Mouse (Mus musculus): ENCODE data around the gene Vwa7. TPM values are rescaled to one million over a fixed set of nuclear protein-coding genes. Genes with fewer than 3 reads are reported as not detected.
"Not testable (repeated sequence)": the region's sequence is repeated elsewhere in the genome, so short reads cannot be mapped to it uniquely, and the experiment has no call there.

Gene Vwa7
- polyA plus RNA-seq, 1 experiment from 2014 or later: 0.14 TPM

DNA sequence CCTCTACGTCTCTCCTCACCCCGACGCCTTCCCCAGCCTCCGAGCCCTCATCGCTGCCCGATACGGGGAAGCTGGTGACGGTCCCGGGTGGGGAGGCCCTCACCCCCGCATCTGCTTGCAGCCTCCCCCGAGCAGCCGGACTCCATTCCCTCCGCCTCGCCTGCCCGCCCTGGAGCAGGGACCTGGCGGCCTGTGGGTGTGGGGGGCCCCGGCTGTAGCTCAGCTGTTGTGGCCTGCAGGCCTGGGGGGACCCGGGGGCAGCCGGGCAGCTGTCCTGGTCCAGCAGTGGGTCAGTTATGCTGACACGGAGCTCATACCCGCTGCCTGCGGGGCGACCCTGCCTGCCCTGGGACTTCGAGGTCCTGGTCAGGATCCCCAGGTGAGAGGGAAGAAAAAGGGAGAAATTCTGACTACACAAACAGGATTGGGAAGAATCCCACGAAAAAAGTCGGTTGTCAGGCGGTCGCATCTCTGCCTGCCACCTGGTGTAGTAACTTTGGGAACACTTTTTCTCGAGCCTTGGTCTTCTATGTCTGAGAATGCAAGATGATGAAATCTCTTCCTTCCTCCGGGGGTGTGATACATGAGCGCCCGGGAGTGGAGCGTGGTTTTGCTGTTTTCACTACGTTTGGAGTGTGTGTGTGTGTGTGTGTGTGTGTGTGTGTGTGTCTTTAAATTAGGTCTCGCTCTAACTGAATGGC is 14.8 kb upstream of the Vwa7 start:
- Histone ChIP-seq H3K27ac (replicated peaks) (peak overlapping the region; percentile 98), H3K4me1 (peaks cover 38% of the 10 kb centered on the region), H3K36me3 (peaks cover 26% of the 10 kb centered on the region), H3K9ac (replicated peaks) (peak overlapping the region; percentile 89), H3K9me3 (no peaks in the 10 kb centered on the region), H3K4me2 (replicated peaks) (peak overlapping the region; percentile 97), H3K4me3 (peak overlapping the region; percentile 79), H3K27me3 (no peaks in the 10 kb centered on the region)
- WGBS: under 1% methylated on average over 35 of the region's 35 CpGs
- ATAC-seq (replicated peaks): peak; percentile 6; the same call in 1 of the 2 replicates

DNA sequence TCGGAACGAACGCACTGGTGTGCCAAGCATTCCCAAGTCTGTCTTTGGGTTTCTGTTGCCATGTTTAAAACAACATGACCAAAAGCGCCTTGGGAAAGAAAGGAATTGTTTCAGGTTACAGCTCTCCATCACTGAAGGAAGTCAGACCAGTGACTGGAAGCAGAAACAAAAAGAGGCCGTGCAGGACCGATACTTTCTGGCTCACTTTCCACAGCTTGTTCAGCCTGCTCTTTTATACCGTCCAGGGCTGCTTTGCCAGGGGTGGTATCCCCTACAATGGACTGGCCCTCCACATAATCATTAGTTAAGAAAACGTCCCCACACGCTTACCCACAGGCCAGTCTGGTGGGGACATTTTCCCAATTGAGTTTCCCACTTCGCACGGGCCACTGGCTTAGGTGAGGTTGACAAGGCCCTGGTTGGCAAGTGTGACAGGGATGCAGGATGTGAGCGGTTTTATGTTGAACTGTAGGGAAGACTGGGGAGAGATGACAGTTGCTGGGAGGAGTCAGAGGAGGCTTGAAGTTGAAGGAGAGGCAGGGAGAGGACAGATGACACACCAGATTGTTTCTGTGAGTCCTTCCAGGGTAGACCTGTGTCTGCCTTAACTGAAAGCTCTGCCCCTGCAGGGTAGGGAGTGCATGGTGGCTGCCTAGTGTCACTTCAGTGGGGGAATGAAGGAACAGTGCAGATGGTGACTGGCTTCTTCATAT is 14.1 kb upstream of the Vwa7 start:
- Histone ChIP-seq H3K4me2 (replicated peaks) (peak overlapping the region; percentile 97), H3K4me1 (peaks cover 38% of the 10 kb centered on the region), H3K27me3 (no peaks in the 10 kb centered on the region), H3K27ac (replicated peaks) (peak overlapping the region; percentile 98), H3K36me3 (peaks cover 32% of the 10 kb centered on the region), H3K4me3 (peak overlapping the region; percentile 79), H3K9ac (replicated peaks) (peak overlapping the region; percentile 89), H3K9me3 (no peaks in the 10 kb centered on the region)
- ATAC-seq (replicated peaks): no peak
- 5% methylated on average over 12 of the region's 12 CpGs for WGBS

DNA sequence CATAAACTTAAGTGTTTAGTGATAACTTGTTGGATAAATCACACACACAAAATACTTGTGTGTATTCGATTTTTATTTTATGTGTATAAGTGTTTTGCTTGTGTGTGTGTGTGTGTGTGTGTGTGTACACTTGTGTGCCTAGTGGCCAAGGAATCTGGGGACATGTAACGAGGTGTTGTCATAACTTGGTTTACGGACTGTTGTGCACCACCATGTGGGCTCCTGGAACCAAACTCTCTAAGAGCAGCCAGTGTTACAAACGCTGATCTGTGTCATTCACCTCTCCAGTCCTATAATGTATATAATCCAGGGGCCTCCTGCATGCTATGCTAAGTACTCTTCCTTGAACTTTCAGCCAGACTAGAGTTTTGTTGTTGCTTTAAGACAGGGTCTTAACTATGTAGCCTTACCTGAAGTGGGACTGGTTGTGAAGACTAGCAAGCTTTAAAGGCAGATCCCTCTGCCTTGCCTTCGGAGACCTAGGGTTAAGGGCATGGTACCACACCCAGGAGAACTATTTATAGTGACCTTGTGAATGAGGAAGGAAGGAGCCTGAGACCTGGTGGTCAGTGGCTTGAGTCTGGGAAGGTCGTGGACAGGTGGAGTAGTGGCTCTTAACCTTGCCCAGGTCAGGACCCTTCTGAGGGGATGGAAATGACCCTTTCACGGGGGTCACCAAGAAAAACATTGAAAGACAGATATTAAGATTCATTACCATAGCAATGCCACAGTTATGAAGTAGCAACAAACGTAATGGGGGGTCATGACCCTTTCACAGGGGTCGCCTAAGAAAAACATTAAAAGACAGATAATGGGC is 13.1 kb upstream of the Vwa7 start:
- Histone ChIP-seq H3K36me3 (peaks cover 40% of the 10 kb centered on the region), H3K9ac (replicated peaks) (peak overlapping the region; percentile 2; the same call in 1 of the 2 replicates), H3K4me1 (peaks cover 38% of the 10 kb centered on the region), H3K4me2 (replicated peaks) (peak overlapping the region; percentile 97), H3K9me3 (no peaks in the 10 kb centered on the region), H3K27me3 (no peaks in the 10 kb centered on the region), H3K27ac (replicated peaks) (no peak overlapping the region), H3K4me3 (no peak overlapping the region)
- 76% methylated on average over 9 of the region's 9 CpGs for WGBS
- ATAC-seq (replicated peaks): no peak

DNA sequence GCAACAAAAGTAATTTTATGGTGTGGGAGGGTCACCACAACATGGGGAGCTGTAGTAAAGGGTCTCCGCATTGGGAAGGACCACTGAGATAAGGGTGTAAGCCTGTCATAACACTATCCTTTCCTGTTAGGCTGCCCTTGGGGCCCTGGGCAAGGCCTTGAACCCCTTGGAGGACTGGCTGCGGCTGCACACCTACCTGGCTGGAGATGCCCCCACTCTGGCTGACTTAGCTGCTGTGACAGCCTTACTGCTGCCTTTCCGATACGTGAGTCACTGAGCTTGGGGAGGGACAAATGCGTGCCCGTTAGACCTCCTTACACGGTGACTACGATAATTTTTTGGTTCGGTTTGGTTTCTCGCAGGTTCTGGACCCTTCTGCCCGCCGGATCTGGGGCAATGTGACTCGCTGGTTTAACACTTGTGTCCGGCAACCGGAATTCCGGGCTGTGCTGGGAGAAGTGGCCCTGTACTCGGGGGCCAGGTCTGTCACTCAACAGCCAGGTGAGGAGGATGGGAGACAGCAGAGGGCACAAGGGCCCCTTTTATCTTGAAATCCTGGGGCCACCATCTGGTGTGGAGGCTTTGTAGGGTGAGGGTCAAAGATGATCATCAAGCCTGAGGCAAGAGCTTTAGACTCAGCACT is 12.2 kb upstream of the Vwa7 start:
- no peak overlapping the region for H3K4me3 ChIP-seq
- peaks cover 30% of the 10 kb centered on the region for H3K4me1 ChIP-seq
- ATAC-seq (replicated peaks): no peak
- no peak overlapping the region for H3K9ac ChIP-seq (replicated peaks)
- no peak overlapping the region for H3K4me2 ChIP-seq (replicated peaks)
- no peaks in the 10 kb centered on the region for H3K27me3 ChIP-seq
- WGBS: 94% methylated on average over 17 of the region's 17 CpGs
- H3K9me3 ChIP-seq: no peaks in the 10 kb centered on the region
- peaks cover 50% of the 10 kb centered on the region for H3K36me3 ChIP-seq
- H3K27ac ChIP-seq (replicated peaks): no peak overlapping the region

DNA sequence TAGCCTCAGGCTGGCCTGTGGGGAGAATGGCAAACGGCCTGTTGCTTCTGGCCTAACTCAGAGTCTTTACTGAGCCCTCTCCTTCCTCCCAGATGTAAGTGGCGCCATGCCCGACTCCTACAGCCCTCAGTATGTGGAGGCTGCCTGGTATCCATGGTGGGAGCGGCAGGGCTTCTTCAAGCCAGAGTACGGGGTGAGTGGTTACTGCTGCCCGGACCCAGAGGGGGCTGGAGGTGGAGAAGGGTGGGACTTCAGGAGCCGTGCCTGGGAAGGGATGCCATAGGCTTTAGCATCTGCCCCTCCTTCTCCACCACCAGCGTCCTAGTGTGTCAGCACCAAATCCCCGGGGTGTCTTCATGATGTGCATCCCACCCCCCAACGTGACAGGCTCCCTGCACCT is 11.2 kb upstream of the Vwa7 start:
- H3K4me1 ChIP-seq: peaks cover 22% of the 10 kb centered on the region
- ATAC-seq (replicated peaks): no peak
- peaks cover 56% of the 10 kb centered on the region for H3K36me3 ChIP-seq
- H3K27ac ChIP-seq (replicated peaks): no peak overlapping the region
- WGBS: 93% methylated on average over 10 of the region's 10 CpGs
- no peak overlapping the region for H3K4me3 ChIP-seq
- no peak overlapping the region for H3K4me2 ChIP-seq (replicated peaks)
- no peaks in the 10 kb centered on the region for H3K9me3 ChIP-seq
- no peak overlapping the region for H3K9ac ChIP-seq (replicated peaks)
- H3K27me3 ChIP-seq: no peaks in the 10 kb centered on the region

DNA sequence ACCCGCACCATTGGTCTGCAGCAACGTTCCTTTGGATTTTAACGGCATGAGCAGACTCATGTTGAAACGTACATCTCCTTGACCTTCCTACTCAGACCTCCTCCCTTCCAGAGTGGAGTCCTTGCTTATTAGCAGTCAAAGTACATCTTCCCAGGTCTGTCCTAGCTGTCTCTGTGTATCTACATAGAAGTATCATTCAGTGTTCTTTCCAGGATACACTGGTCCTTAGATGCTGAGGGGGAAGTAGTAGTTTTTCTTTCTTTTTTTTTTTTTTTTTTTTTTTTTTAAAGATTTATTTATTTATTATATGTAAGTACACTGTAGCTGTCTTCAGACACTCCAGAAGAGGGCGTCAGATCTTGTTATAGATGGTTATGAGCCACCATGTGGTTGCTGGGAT is 10.5 kb upstream of the Vwa7 start:
- H3K4me1 ChIP-seq: peaks cover 21% of the 10 kb centered on the region
- H3K4me3 ChIP-seq; H3K27me3 ChIP-seq; H3K9me3 ChIP-seq; H3K27ac ChIP-seq (replicated peaks); ATAC-seq (replicated peaks); H3K9ac ChIP-seq (replicated peaks); H3K4me2 ChIP-seq (replicated peaks): not testable (repeated sequence)
- peaks cover 64% of the 10 kb centered on the region for H3K36me3 ChIP-seq
- WGBS: 92% methylated on average over 5 of the region's 5 CpGs

DNA sequence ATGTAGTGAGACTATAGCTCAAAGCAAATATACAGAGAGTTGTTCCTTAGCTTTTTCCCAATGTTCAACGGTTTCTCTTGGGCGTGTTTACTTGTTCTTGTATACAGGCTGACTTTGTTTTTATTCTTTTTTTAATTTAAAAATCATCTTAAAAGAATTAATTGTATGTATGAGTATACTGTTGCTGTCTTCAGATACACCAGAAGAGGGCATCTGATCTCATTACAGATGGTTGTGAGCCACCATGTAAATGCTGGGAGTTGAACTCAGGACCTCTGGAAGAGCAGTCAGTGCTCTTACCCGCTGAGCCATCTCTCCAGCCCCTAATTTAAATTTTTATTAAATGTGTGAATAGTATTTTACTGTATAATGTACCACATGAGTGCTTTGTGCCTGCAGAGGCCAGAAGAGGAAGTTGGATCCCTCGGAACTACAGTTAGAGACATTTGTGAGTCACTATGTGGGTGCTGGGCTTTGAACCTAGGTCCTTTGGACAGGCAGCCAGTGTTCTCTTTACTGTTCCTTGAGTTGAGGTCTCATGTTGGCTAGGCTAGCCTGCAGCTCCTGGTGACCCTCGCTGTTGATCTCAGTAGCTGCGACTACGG is 8.9 kb upstream of the Vwa7 start:
- 95% methylated on average over 7 of the region's 7 CpGs for WGBS
- Histone ChIP-seq H3K9me3 (no peaks in the 10 kb centered on the region), H3K4me3 (no peak overlapping the region), H3K4me2 (replicated peaks) (no peak overlapping the region), H3K4me1 (peaks cover 11% of the 10 kb centered on the region), H3K27ac (replicated peaks) (no peak overlapping the region), H3K27me3 (no peaks in the 10 kb centered on the region), H3K9ac (replicated peaks) (no peak overlapping the region), H3K36me3 (peaks cover 79% of the 10 kb centered on the region)
- no peak for ATAC-seq (replicated peaks)

DNA sequence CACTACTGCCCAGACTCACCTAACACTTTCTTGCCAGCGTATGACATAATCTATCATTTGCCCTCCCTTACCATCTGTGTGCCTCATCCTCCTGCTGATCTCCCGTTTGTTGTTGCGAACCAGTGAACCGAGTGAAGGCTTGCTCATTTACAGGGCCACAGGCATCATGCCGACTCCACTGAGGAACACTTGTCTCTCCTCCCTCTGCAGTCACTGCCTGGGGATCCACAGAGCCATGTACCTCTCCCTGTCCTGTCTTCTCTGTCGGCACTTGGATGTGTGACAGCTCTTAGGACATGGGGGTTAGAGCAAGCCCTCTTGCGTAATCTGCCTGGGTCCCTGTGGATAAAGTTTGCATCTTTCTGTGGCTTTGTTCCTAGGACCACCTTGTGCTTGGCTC is 6.8 kb upstream of the Vwa7 start:
- Histone ChIP-seq H3K4me1 (no peaks in the 10 kb centered on the region), H3K9me3 (no peaks in the 10 kb centered on the region), H3K4me2 (replicated peaks) (no peak overlapping the region), H3K27ac (replicated peaks) (no peak overlapping the region), H3K9ac (replicated peaks) (no peak overlapping the region), H3K27me3 (no peaks in the 10 kb centered on the region), H3K36me3 (peaks cover 92% of the 10 kb centered on the region), H3K4me3 (no peak overlapping the region)
- 85% methylated on average over 7 of the region's 7 CpGs for WGBS
- ATAC-seq (replicated peaks): no peak

DNA sequence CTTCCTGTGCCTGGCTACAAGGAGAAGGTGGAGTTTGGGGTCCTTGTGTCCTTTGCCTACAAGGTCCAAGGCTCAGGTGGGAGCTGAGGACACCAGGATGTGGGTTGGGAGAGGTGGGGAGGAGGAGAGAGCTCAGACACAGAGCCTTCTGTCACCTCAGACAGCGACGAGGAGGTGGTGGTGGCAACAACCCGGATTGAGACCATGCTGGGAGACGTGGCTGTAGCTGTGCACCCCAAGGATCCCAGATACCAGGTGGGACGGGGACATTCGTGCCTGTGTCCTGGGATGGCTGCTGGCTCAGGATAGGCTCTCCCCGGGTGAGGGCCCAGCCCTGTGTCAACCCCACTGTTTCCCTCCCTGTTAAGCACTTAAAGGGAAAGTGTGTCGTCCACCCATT is 4.9 kb upstream of the Vwa7 start:
- Histone ChIP-seq H3K4me3 (no peak overlapping the region), H3K9me3 (no peaks in the 10 kb centered on the region), H3K4me2 (replicated peaks) (no peak overlapping the region), H3K4me1 (peaks cover 4% of the 10 kb centered on the region; the same call in 1 of the 2 replicates), H3K36me3 (peaks cover 94% of the 10 kb centered on the region), H3K27me3 (no peaks in the 10 kb centered on the region), H3K9ac (replicated peaks) (no peak overlapping the region), H3K27ac (replicated peaks) (no peak overlapping the region)
- WGBS: 91% methylated on average over 8 of the region's 8 CpGs
- ATAC-seq (replicated peaks): no peak

DNA sequence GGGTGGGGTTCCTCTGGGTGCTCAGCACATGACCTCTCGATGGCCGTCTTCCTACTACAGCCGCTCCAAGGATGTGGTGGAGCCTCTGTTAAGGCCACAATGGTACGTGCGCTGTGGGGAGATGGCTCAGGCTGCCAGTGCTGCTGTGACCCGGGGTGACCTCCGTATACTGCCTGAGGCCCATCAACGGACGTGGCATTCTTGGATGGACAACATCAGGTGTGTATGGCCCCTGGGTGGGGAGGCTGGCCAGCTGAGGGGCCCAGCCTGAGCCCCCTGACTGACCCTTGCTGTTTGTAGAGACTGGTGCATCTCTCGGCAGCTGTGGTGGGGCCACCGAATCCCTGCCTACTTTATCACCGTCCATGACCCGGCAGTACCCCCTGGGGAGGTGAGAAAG is 3.9 kb upstream of the Vwa7 start:
- Histone ChIP-seq H3K9ac (replicated peaks) (no peak overlapping the region), H3K4me1 (peaks cover 6% of the 10 kb centered on the region; the same call in 1 of the 2 replicates), H3K27me3 (no peaks in the 10 kb centered on the region), H3K4me2 (replicated peaks) (no peak overlapping the region), H3K27ac (replicated peaks) (no peak overlapping the region), H3K4me3 (no peak overlapping the region), H3K36me3 (peaks cover 87% of the 10 kb centered on the region), H3K9me3 (no peaks in the 10 kb centered on the region)
- ATAC-seq (replicated peaks): no peak
- WGBS: 91% methylated on average over 13 of the region's 13 CpGs

DNA sequence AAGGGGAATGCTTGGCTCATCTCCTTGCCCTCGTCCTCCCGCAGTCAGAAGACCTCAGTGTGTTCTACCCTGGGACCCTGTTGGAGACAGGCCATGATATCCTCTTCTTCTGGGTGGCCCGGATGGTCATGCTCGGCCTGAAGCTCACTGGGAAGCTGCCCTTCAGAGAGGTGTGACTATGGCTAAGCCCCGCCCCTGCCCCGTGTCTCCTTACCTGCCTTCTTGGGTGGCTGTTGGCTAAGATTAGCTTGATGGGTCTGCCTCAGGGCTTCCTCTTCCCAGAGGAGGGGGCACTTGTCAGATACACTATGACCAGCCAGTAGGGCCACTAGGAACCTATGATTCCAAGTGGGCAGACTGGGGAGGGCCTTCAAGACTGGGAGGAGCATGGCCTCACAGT is 3.2 kb upstream of the Vwa7 start:
- no peaks in the 10 kb centered on the region for H3K27me3 ChIP-seq
- H3K36me3 ChIP-seq: peaks cover 80% of the 10 kb centered on the region
- no peak overlapping the region for H3K4me3 ChIP-seq
- H3K4me2 ChIP-seq (replicated peaks): no peak overlapping the region
- no peak overlapping the region for H3K27ac ChIP-seq (replicated peaks)
- peaks cover 6% of the 10 kb centered on the region; the same call in 1 of the 2 replicates for H3K4me1 ChIP-seq
- no peaks in the 10 kb centered on the region for H3K9me3 ChIP-seq
- no peak for ATAC-seq (replicated peaks)
- H3K9ac ChIP-seq (replicated peaks): no peak overlapping the region
- WGBS: 85% methylated on average over 6 of the region's 6 CpGs
